Mouse (Mus musculus) bone marrow, adult 2 months (tissue): ENCODE data around the gene Zmynd10. TPM values are rescaled to one million over a fixed set of nuclear protein-coding genes. Genes with fewer than 3 reads are reported as not detected.

Source experiments
- H3K27ac ChIP-seq: fragments of 200-500 bp; 2 replicates; pipeline ENCODE4 v1.5.1; 2012; ENCODE audit warnings: low read depth, mild to moderate bottlenecking, control low read depth, inconsistent platforms, low read length; ENCODE audit not compliant: control insufficient read depth, poor library complexity, insufficient read depth
- H3K4me1 ChIP-seq: fragments of 200-500 bp; 2 replicates; pipeline ENCODE4 v1.6.1; 2011; ENCODE audit warnings: low read length; ENCODE audit not compliant: control insufficient read depth, insufficient read depth
- H3K4me3 ChIP-seq: fragments of 200-500 bp; replicated peaks from 2 replicates; pipeline ENCODE3; 2011; ENCODE audit warnings: mild to moderate bottlenecking, low read depth, low read length, control low read depth; ENCODE audit not compliant: control insufficient read depth
- CTCF ChIP-seq: fragments of 200-500 bp; IDR thresholded peaks from 2 replicates; pipeline ENCODE4 v1.5.1; 2011; ENCODE audit warnings: low read length, control low read depth; ENCODE audit not compliant: control insufficient read depth, insufficient read depth
- POLR2A ChIP-seq: fragments of 200-500 bp; IDR thresholded peaks from 2 replicates; pipeline ENCODE4 v1.6.1; 2011; ENCODE audit warnings: low read depth, mild to moderate bottlenecking, control low read depth, low read length, borderline replicate concordance; ENCODE audit not compliant: control insufficient read depth
- whole genome bisulfite sequencing: fragments of 180-500 bp; shearing (Covaris S2); methylation state at CpG from one replicate; pipeline ENCODE4 v1.1.7; 2018; 5-methylcytosine and 5-hydroxymethylcytosine counted together
- polyA plus RNA-seq: library from polyadenylated mRNA; stranded (reverse); fragments of >200 nt; gene quantifications from 2 replicates; pipeline ENCODE4 v1.2.4, GENCODE M21; 2011; ENCODE audit warnings: low replicate concordance; ENCODE audit not compliant: missing spikeins, insufficient read depth, insufficient read length

Zmynd10 gene
- not detected in 2 replicates for polyA plus RNA-seq

DNA sequence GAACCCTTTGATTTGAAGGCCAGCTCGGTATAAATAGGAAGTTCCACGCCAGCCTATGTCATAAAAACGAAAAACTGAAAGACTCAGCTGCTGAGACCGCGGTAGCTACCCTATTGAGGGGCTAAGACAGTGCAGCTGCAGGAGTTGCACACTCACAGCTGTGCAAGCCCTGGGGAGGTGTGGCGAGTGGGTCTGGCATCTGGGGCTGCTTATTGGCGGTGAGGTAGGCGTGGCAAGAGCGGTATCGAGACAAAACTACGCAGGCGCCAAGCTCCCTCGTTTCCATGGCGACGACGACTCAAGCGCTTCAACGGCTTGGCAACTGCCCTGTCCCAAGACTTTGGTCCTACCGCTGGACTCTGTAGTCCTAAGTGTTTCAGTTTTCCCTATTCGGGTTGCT, at the start of gene Zmynd10:
Gene Zmynd10 (plus strand): TSS at position 273 of the 400 bp plus-strand sequence.
- peak within 1 kb of the TSS; percentile 33 for H3K4me3 ChIP-seq
- peak within 1 kb of the TSS; percentile 12; the same call in 1 of the 2 replicates for H3K27ac ChIP-seq
- TF ChIP-seq POLR2A: no peak
- TF ChIP-seq CTCF: no peak
- H3K4me1 ChIP-seq: peaks cover 13% of the 10 kb centered on the region; the same call in 1 of the 2 replicates
- 2% methylated on average over 20 of the region's 20 CpGs for WGBS

DNA sequence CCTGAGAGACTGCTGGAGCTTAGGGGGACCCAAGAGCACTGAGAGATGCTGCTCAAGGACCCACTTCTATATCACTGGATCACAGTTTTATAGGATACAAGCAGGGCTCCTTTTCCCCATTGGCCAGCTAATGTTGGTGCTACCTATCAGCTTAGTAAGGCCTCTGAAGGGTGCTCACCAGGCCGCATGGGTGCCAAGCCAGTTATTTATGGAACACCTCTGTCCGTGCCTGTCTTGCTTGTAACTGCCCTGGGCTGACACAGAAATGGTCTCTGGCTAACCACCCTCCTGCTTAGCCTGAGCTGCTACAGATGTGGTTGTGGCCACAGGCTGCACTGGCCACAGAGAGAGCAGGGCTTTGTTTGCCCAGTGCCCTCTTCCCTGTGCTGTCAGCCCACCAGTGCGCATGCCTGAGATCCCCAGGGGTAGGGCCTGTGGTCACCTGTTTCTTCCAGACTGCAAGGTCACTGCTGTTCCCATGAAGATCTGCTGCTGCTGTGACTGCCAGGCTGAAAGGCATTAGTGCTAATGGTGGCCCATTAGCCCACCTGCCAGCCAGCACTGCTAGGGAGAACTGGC, 46.3 kb upstream of the Zmynd10 start:
- no peak overlapping the region for H3K4me3 ChIP-seq
- H3K27ac ChIP-seq: no peak overlapping the region
- WGBS: 78% methylated on average over 3 of the region's 3 CpGs
- H3K4me1 ChIP-seq: no peaks in the 10 kb centered on the region
- TF ChIP-seq POLR2A (no peak), CTCF (no peak)

DNA sequence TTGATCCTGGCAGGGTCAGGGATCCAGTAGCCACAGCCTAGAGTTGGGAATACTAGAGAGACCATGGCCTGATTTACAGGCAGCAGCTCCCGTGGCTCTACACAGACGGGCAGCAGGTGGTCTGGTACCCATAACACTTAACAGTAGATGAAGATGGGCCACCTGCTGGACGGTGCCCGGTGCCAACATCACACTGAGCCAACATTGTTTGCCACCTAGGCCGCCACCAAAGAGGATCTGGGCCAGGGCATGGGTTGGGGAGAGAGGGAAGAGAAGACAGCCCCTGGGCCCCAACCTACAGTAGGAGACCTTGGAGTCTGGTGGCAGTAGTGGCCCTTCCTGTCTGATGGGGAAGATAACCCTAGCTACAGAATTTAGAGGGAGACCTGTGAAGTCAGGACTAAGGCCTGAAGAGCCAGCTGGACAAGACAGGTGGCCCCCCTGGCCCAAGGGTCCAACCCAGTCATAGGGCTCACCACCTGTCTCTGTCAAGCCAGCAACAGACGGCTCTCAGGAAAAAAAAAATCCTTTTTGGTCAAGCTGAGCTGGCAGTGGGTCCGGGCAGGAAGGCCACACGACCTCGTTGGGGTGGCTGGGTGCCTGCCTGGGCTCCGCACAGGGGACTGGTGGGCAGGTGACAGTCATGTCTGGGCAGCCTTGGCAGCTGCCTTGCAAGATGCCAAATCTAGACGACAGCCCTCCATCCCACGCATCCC, 44.8 kb upstream of the Zmynd10 start:
- no peak overlapping the region; the same call in 1 of the 2 replicates for H3K27ac ChIP-seq
- no peaks in the 10 kb centered on the region for H3K4me1 ChIP-seq
- WGBS: 76% methylated on average over 12 of the region's 12 CpGs
- no peak overlapping the region for H3K4me3 ChIP-seq
- TF ChIP-seq CTCF (no peak), POLR2A (no peak)

DNA sequence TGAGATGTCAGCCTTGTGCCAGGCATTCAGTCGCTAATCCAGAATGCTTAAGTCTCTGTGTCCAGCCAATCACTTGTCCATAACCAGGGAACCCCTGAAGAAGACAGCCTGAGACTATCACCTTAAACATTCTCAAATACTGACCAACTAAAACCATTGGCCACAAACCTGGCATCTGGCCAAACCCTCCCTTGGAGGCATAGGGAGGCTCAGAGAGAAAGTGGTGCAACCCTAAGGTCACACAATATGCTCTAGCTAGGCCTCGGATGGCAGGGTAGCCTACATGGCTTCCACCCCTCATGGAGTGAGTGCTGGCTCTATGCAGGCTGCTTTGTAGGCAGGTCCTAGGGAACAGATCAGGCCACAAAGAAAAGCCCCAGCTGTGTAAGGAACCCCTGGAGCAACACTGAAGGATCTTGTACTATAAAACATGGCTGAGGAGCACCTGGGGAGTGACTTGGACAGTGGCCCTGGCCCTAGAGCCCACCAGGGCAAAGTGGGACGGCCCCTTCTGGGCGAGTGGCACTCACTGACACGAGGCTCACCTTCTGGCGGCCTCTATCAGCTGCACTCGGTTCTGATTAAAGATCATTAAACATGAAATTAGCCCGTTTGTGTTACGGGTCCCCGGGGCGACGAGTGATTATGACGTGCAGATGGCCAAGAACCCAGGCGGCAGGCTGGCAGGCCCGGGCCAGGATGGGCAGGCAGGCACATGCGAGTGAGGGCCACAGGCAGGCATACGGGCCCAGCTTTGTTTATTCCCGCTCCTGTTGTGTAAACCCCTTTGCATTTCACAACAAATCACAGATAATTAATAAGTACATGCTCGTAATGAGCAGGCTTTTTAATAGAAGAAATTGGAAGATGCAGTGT, 42.2 kb upstream of the Zmynd10 start:
- H3K4me1 ChIP-seq: no peaks in the 10 kb centered on the region
- H3K4me3 ChIP-seq: no peak overlapping the region
- no peak overlapping the region for H3K27ac ChIP-seq
- 80% methylated on average over 19 of the region's 19 CpGs for WGBS
- TF ChIP-seq CTCF (no peak), POLR2A (no peak)

DNA sequence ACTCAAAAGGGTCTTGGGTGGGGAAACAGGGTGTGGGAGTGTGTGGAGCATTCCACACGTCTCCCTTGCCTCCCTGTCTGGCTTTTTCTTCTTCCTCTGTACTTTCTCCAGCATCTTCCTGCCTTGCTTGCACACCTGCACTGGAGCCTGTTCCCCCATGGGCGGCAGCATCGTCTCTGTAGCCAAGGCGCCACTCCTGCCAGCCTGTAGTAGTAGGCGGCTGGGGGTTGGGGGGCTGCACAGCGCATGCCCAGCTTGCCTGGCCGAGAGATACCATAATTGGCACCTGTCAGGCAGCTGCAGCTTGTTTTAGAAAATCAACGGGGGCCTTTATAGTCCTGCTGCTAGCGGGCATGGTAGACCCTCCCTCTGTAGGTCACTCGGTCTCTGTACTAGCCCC, 38.8 kb upstream of the Zmynd10 start:
- WGBS: 52% methylated on average over 10 of the region's 10 CpGs
- no peak overlapping the region for H3K27ac ChIP-seq
- no peak overlapping the region for H3K4me3 ChIP-seq
- TF ChIP-seq POLR2A (no peak), CTCF (no peak)
- H3K4me1 ChIP-seq: no peaks in the 10 kb centered on the region

DNA sequence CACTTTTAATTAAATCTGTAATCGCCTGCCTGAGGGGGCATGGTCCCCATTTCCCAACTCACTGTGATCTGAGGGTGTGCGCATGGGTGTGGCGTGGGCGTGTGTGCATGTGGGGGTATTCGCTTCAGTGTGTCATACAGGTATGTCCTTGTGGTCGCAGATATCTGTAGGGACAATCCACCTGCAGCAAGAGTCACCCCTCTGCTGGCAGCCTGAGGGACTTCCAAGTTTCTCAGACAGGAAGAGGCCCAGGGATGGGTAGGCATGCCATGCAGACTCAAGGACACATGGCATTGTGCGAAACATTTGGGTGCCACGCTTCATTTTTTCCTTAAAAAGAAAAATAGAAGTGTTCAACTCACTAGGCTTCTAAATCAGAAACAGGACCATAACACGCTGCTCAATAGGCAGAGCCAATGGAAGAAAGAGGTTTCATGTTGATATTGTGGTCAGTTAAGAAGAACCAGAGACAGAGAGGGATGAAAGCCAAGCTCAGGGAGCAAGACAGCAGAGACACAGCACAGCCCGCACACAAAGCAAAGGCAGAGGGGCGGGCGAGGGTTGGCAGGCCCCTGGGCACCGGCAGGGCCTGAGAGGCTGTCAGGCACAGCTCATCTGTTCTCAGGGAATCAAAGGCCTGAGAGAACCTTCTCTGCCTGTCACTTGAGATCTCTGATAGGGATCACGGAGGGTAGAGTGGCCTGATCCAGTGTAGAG, 36.6 kb upstream of the Zmynd10 start:
- Histone ChIP-seq H3K4me1 (no peaks in the 10 kb centered on the region), H3K4me3 (no peak overlapping the region), H3K27ac (no peak overlapping the region)
- WGBS: 76% methylated on average over 14 of the region's 14 CpGs
- TF ChIP-seq CTCF (no peak), POLR2A (no peak)

DNA sequence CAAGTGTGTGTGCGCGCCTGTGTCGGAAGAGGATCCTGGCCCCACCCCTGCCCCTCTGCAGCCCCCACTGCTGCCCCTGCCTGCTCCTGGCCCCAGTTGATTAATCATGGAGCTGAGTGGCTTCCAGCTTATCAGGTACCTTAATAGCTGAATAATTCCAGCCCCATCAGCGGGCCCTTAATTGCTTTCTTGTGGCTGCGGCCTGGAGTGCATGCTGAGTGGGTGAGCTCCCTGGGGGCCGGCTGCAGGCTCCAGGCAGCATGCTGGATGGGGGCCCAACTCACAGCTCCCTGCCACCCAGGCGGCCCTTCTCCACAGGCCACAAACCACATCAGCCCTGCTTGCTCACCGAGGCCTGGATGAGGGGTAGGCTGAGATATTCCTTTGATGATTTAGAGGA, 35.7 kb upstream of the Zmynd10 start:
- WGBS: 79% methylated on average over 8 of the region's 8 CpGs
- TF ChIP-seq CTCF (no peak), POLR2A (no peak)
- Histone ChIP-seq H3K4me3 (no peak overlapping the region), H3K4me1 (no peaks in the 10 kb centered on the region), H3K27ac (no peak overlapping the region)
